Mouse (Mus musculus): ENCODE measurements around the gene Cox10. TPM values are rescaled to one million over a fixed set of nuclear protein-coding genes. Genes with fewer than 3 reads are reported as not detected.
A peak's percentile ranks its signal among the peaks of the same experiment; 100 is the strongest.

Gene Cox10
- polyA plus RNA-seq, 1 experiment: 26.1 TPM

DNA sequence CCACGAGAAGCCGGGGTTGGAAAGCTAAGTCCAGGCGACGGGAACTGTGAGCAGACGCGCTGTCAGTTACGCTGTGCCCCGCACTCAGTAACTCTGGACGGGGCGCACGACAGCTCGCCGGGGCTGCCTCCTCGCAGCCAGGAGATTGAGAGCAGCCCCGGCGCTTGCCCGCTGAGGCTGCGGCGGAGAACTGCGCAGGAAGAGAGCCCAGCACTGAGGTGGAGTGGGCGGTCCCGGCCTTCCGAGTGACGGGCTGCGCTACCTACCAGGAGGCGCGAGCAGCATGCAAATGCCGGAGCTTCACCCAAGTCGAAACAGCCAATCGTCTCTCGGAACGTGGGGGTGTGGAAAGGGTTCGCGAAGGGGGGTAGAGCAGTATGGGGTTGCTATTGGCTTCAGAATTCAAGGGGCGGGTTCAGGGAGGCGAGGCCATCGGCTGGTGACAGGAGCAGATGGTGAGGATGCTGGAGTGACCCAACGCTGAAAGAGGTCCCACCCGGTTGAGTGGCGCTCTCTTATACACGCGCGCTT is 157.1 kb downstream of the Cox10 start, which contains the start of gene Hs3st3b1:
TSS of gene Hs3st3b1 (minus strand) at position 200 of the 531 bp plus-strand sequence.
- H3K36me3 ChIP-seq (replicated peaks; ENCODE audit: low read length): no peaks in the 10 kb centered on the region
- no peak for TF ChIP-seq GATA1 (IDR thresholded peaks at IDR 0.05; ENCODE audit: borderline replicate concordance, low read length)
- no peak for TF ChIP-seq FLI1 (IDR thresholded peaks at IDR 0.05; ENCODE audit: low read length)
- peak within 1 kb of the TSS; percentile 88 for H3K4me3 ChIP-seq (replicated peaks)
- peaks cover 98% of the 10 kb centered on the region for H3K27me3 ChIP-seq (replicated peaks)
- H3K4me1 ChIP-seq: peaks cover 57% of the 10 kb centered on the region
- no peaks in the 10 kb centered on the region for H3K9me3 ChIP-seq

GRCm38 (mm10) chr11:63921044-63921951 is 158.0 kb downstream of the Cox10 start:
- Histone ChIP-seq H3K4me3 (replicated peaks) (peak overlapping the region; percentile 88), H3K27me3 (replicated peaks) (peaks cover 95% of the 10 kb centered on the region)

DNA sequence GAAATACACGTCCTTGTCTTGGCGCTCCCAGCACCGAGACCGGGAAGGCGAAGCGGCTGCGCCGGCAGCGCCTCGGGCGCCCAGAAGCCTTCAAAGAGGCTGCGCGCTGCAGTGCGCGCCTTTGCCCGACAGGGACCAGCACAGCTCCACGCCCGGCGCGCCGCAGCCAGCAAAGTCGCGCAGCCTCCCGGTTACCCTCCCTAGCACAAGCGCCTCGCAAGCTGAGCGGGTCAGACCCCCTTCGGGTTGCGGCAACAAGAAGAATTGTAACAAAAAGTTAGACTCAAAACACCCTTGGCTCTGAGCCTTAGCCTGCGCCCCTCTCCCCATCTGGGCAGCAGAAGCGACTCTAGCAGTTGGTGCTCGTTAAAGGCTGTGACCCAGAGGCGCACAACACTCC is 158.7 kb downstream of the Cox10 start:
- Histone ChIP-seq H3K36me3 (replicated peaks; ENCODE audit: low read length) (no peaks in the 10 kb centered on the region), H3K27me3 (replicated peaks) (peaks cover 92% of the 10 kb centered on the region), H3K9me3 (no peaks in the 10 kb centered on the region), H3K4me1 (peaks cover 56% of the 10 kb centered on the region), H3K4me3 (replicated peaks) (peak overlapping the region; percentile 73)
- TF ChIP-seq GATA1 (IDR thresholded peaks at IDR 0.05; ENCODE audit: borderline replicate concordance, low read length) (no peak), FLI1 (IDR thresholded peaks at IDR 0.05; ENCODE audit: low read length) (no peak)

More at GRCm38 (mm10) chr11:63921044-63921951, 158.0 kb downstream of the Cox10 start:
- Histone ChIP-seq H3K9me3 (no peaks in the 10 kb centered on the region), H3K36me3 (replicated peaks; ENCODE audit: low read length) (no peaks in the 10 kb centered on the region), H3K4me1 (peaks cover 57% of the 10 kb centered on the region)
- no peak for TF ChIP-seq FLI1 (IDR thresholded peaks at IDR 0.05; ENCODE audit: low read length)
- no peak for TF ChIP-seq GATA1 (IDR thresholded peaks at IDR 0.05; ENCODE audit: borderline replicate concordance, low read length)

DNA sequence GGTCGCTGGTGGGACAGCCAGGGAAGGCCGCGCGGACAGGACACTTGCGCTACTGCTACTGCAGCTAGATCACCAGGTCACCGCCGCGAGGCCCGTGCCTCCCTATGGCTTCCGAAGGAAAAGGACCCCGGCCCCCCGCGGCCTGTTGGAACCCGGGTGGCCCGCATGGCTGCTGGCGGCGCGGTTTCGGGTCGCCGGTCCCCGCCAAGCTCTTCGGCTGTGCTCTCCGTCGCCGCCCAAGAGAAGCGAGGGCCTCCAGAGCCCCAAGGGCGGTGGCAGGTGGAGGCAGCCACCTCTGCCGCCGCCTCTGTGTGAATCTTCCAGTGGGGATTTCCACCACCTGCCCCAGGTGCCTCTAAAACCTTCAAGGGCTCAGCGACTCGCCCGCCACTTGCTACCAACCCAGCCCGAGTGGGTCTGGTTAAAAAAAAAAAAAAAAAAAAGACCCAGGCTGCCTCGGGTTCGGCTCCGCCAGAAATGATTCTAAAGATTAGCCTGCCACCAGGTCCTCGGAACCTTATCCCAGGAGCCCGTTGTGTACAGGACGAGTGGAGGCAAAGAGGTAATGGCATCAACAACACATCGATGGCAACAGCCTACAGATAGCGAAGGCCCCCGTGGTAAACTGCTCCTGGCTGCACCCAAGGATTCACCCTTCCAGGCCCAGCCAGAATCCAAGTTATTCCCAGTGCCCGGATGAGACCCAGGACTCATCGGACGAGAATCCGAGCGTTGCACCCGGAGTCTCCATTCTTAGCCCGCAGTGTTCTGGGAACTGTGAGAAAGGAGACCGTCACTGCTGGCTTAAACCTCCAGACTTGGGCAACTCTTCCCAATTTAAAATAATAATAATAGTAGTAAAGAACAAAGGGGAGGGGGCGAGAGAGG is 159.8 kb downstream of the Cox10 start:
- no peak for TF ChIP-seq FLI1 (IDR thresholded peaks at IDR 0.05; ENCODE audit: low read length)
- peaks cover 92% of the 10 kb centered on the region for H3K27me3 ChIP-seq (replicated peaks)
- 0 out of 2 replicates have a peak, but pooled peaks cover 2% of the 10 kb centered on the region for H3K9me3 ChIP-seq
- H3K4me1 ChIP-seq: peaks cover 48% of the 10 kb centered on the region
- no peaks in the 10 kb centered on the region for H3K36me3 ChIP-seq (replicated peaks; ENCODE audit: low read length)
- H3K4me3 ChIP-seq (replicated peaks): no peak overlapping the region

- peaks cover 44% of the 10 kb centered on the region for H3K4me1 ChIP-seq
- H3K4me3 ChIP-seq (replicated peaks): no peak overlapping the region
- 0 out of 2 replicates have a peak, but pooled peaks cover 2% of the 10 kb centered on the region for H3K9me3 ChIP-seq
- peaks cover 92% of the 10 kb centered on the region for H3K27me3 ChIP-seq (replicated peaks)
- TF ChIP-seq GATA1 (IDR thresholded peaks at IDR 0.05; ENCODE audit: borderline replicate concordance, low read length): no peak
- TF ChIP-seq FLI1 (IDR thresholded peaks at IDR 0.05; ENCODE audit: low read length): no peak
- H3K36me3 ChIP-seq (replicated peaks; ENCODE audit: low read length): no peaks in the 10 kb centered on the region
Measured at GRCm38 (mm10) chr11:63918321-63919105, 160.8 kb downstream of the Cox10 start.

DNA sequence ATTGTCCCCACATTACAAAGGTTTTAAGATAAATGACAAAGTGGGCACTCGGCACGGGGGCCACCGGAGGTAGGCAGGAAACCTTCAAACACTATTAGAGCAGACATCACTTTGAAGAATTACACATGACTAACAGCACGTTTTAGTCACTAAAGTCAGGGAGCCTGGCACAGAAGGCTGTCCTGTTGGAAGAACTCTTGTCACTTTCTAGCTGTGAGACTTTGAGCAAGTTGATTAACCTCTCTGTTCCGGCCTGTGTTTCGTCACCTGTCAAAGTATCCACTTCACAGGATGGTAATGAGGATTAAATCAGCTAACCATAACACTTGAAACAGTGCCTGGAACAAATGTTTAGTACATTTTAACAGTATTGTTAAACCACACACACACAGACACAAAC is 161.7 kb downstream of the Cox10 start:
- Histone ChIP-seq H3K27me3 (replicated peaks) (peaks cover 88% of the 10 kb centered on the region), H3K36me3 (replicated peaks; ENCODE audit: low read length) (no peaks in the 10 kb centered on the region), H3K4me3 (replicated peaks) (no peak overlapping the region), H3K4me1 (peaks cover 34% of the 10 kb centered on the region), H3K9me3 (0 out of 2 replicates have a peak, but pooled peaks cover 2% of the 10 kb centered on the region)
- TF ChIP-seq FLI1 (IDR thresholded peaks at IDR 0.05; ENCODE audit: low read length) (no peak), GATA1 (IDR thresholded peaks at IDR 0.05; ENCODE audit: borderline replicate concordance, low read length) (no peak)

GRCm38 (mm10) chr11:63914388-63914787 is 164.9 kb downstream of the Cox10 start:
- peaks cover 8% of the 10 kb centered on the region for H3K4me1 ChIP-seq
- peaks cover 80% of the 10 kb centered on the region for H3K27me3 ChIP-seq (replicated peaks)
- 0 out of 2 replicates have a peak, but pooled peaks cover 2% of the 10 kb centered on the region for H3K9me3 ChIP-seq
- no peaks in the 10 kb centered on the region for H3K36me3 ChIP-seq (replicated peaks; ENCODE audit: low read length)
- H3K4me3 ChIP-seq (replicated peaks): peak overlapping the region; percentile 89
- no peak for TF ChIP-seq FLI1 (IDR thresholded peaks at IDR 0.05; ENCODE audit: low read length)
- no peak for TF ChIP-seq GATA1 (IDR thresholded peaks at IDR 0.05; ENCODE audit: borderline replicate concordance, low read length)

DNA sequence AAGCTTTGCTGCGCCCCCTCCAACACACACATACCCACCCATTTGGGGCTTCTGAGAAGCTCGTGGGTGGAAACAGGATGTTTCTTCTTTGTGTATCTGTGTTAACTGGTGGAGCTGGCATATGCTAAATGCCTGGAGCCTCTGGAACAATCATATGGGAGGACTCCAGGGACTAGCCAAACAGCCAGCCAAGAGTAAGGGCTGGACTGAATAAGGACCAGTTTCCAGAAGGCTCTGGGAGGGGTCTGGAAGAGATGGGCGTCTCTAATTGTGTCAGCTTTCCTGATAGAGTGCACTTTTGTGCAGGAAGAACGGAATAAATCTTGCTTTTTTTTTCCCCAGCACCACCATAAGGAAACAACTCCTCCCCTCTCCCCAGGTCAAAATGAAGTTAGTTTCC is 165.3 kb downstream of the Cox10 start:
- Histone ChIP-seq H3K9me3 (0 out of 2 replicates have a peak, but pooled peaks cover 2% of the 10 kb centered on the region), H3K36me3 (replicated peaks; ENCODE audit: low read length) (no peaks in the 10 kb centered on the region), H3K4me3 (replicated peaks) (peak overlapping the region; percentile 89), H3K4me1 (peaks cover 8% of the 10 kb centered on the region), H3K27me3 (replicated peaks) (peaks cover 75% of the 10 kb centered on the region)
- TF ChIP-seq GATA1 (IDR thresholded peaks at IDR 0.05; ENCODE audit: borderline replicate concordance, low read length) (no peak), FLI1 (IDR thresholded peaks at IDR 0.05; ENCODE audit: low read length) (no peak)

Other genes starting within 250 kb of the Cox10 start
- 0.32 TPM in 1 of 2 replicates, not detected in the other for gene Hs3st3b1, start 157.2 kb downstream of the Cox10 start, polyA plus RNA-seq (2012; ENCODE audit: insufficient read depth, low replicate concordance)

Data from megakaryocyte, embryonic 14.5 days (primary cell).